Mouse (Mus musculus): Measurements from ENCODE around the gene Gm20458. TPM values are rescaled to one million over a fixed set of nuclear protein-coding genes. Genes with fewer than 3 reads are reported as not detected.

Gm20458 gene
- polyA plus RNA-seq, 1 experiment from 2014 or later = 3.0 TPM

DNA sequence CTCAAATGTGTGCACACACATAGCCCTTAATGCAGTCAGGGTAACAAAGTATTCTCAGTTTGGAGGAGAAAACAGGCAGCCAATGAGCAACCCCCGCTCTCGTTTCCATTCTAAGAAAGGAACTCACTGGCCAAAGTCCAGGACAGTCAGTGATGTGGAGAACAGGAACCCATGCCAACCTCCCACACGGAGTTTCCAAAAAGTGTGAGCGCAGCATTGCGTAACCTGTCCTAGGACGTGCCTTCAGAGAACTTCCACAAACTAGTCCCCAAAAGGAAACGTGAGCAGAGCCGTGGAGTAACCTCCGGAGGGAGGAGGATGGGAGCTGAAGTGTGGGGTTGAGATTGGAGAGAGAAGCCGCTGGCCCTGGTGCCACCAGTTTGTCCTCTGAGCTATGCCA is 5.9 kb upstream of the Gm20458 start:
- Histone ChIP-seq H3K27ac (ENCODE audit: low read depth, low read length) (no peak overlapping the region), H3K36me3 (ENCODE audit: control insufficient read depth, insufficient read depth, low read length) (no peaks in the 10 kb centered on the region), H3K4me1 (ENCODE audit: control insufficient read depth, insufficient read depth, low read length) (no peaks in the 10 kb centered on the region), H3K9me3 (ENCODE audit: control insufficient read depth, low read length) (no peaks in the 10 kb centered on the region), H3K9ac (replicated peaks; ENCODE audit: low read depth, low read length) (no peak overlapping the region), H3K27me3 (ENCODE audit: control insufficient read depth, insufficient read depth, low read length) (no peaks in the 10 kb centered on the region), H3K4me3 (ENCODE audit: low read depth, low read length) (no peak overlapping the region), H3K4me2 (ENCODE audit: low read depth, low read length) (no peak overlapping the region)
- ATAC-seq (ENCODE audit: low read depth) = no peak
- 83% methylated on average over 10 of the region's 10 CpGs for WGBS

DNA sequence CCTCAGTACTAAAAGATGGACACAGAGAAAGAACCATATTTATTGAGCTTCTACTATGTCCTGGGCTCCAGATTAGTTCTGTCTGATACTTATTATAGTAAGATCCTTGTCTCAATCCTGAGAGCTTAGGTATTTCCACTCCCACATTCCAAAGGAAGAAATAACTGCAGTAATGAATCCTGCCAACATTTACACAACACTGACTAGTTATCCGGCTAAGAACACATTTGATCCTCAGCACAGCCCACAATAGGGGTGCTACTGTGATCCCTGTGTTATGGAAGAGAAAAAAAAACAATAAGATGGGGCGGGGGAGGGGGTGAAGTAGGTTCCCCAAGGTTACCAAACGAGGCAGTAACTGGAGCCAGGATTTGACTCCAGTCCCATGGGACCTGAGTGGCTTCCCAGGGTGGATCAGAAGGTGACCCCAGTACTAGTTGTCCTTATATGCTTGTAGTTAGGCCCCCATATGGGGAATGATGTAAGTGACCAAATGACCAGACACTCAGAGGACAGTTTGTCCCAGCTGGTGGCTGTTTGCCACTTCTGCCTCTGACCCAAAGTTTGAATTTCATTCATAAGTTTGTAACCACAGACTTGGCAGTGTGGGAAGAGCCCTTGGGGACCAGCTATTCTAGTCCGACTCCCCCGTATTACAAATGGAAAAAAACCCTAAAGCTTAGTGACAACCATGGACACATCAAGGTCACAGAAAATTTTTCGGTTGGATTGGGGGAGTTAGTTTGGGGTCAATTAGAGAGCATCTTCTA is 5.2 kb upstream of the Gm20458 start:
- no peak overlapping the region for H3K4me2 ChIP-seq (ENCODE audit: low read depth, low read length)
- H3K4me1 ChIP-seq (ENCODE audit: control insufficient read depth, insufficient read depth, low read length) = no peaks in the 10 kb centered on the region
- ATAC-seq (ENCODE audit: low read depth) = no peak
- no peaks in the 10 kb centered on the region for H3K27me3 ChIP-seq (ENCODE audit: control insufficient read depth, insufficient read depth, low read length)
- H3K4me3 ChIP-seq (ENCODE audit: low read depth, low read length) = no peak overlapping the region
- no peaks in the 10 kb centered on the region for H3K9me3 ChIP-seq (ENCODE audit: control insufficient read depth, low read length)
- WGBS = 75% methylated on average over 6 of the region's 6 CpGs
- H3K9ac ChIP-seq (replicated peaks; ENCODE audit: low read depth, low read length) = no peak overlapping the region
- no peaks in the 10 kb centered on the region for H3K36me3 ChIP-seq (ENCODE audit: control insufficient read depth, insufficient read depth, low read length)
- H3K27ac ChIP-seq (ENCODE audit: low read depth, low read length) = no peak overlapping the region

DNA sequence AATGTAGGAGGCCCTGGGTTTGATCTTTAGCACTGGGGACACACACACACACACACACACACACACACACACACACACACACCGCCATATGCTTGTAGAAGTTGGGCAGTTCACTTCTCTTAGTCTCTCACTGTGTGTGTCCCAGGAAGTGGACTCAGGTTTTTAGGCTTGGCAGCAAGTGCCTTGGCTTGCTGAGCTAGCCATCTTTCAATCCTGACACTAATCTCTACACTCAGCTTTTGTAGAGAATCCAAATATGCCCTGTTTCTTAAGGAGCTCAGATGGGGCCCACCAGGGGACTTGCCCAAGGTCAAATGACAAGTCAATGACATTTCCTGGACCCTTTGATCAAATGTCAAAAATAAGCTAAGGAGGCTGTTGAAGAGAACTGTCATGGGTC is 4.4 kb upstream of the Gm20458 start:
- Histone ChIP-seq H3K4me2 (ENCODE audit: low read depth, low read length) (peak overlapping the region; percentile 18; the same call in 1 of the 2 replicates), H3K9me3 (ENCODE audit: control insufficient read depth, low read length) (no peaks in the 10 kb centered on the region), H3K4me1 (ENCODE audit: control insufficient read depth, insufficient read depth, low read length) (no peaks in the 10 kb centered on the region), H3K27me3 (ENCODE audit: control insufficient read depth, insufficient read depth, low read length) (no peaks in the 10 kb centered on the region), H3K9ac (replicated peaks; ENCODE audit: low read depth, low read length) (no peak overlapping the region), H3K27ac (ENCODE audit: low read depth, low read length) (no peak overlapping the region), H3K36me3 (ENCODE audit: control insufficient read depth, insufficient read depth, low read length) (no peaks in the 10 kb centered on the region), H3K4me3 (ENCODE audit: low read depth, low read length) (no peak overlapping the region)
- no peak for ATAC-seq (ENCODE audit: low read depth)
- 90% methylated on average over 1 of the region's 1 CpGs for WGBS

DNA sequence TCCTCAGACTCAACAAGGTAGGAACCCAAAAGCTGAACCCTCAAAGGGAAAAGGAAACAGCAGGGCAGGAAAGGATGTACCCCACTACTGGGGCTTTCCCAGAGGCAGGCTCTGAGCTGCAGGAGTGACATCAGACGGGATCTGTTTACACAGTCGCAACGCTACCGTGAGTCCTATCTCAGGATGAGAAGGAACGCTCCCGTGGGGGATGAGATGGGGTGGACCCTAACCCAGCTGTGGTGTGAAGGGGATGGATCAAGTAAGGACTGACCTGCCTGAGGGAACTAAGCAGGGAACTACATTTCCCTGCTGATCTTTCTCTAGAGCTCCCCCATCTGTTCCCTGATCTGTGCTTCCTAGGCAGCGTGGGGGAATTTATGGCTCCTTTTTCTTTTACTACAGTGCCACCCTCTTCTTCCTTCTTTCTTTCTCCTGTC is 3.9 kb upstream of the Gm20458 start, which contains the start of gene Sys1:
TSS of gene Sys1 (plus strand) at position 101 of the 437 bp plus-strand sequence.
- H3K27ac ChIP-seq (ENCODE audit: low read depth, low read length) = no peak within 1 kb of the TSS

DNA sequence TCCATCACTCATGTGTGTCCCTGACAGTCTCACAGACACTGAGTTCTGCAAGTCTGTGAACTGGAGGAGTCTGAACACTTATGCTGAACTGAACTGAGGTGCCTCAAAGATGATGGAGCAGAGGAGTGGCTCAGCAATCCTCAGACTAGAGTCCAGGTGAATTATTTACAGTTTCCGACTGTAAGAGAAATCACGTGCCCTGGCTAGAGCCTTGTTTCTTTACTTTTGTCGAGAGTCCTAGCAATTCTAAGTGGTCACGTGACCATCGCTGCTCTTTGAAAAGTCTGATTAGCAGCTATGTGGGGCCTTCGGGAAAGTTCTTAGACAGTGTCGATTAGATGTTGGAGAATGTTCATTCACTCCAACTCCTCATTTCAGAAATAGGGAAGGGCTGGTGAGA is 2.8 kb upstream of the Gm20458 start:
- H3K9me3 ChIP-seq (ENCODE audit: control insufficient read depth, low read length) = no peaks in the 10 kb centered on the region
- no peak overlapping the region for H3K4me3 ChIP-seq (ENCODE audit: low read depth, low read length)
- H3K36me3 ChIP-seq (ENCODE audit: control insufficient read depth, insufficient read depth, low read length) = no peaks in the 10 kb centered on the region
- no peak overlapping the region for H3K4me2 ChIP-seq (ENCODE audit: low read depth, low read length)
- 54% methylated on average over 7 of the region's 7 CpGs for WGBS
- H3K27ac ChIP-seq (ENCODE audit: low read depth, low read length) = no peak overlapping the region
- no peak for ATAC-seq (ENCODE audit: low read depth)
- no peak overlapping the region for H3K9ac ChIP-seq (replicated peaks; ENCODE audit: low read depth, low read length)
- no peaks in the 10 kb centered on the region for H3K27me3 ChIP-seq (ENCODE audit: control insufficient read depth, insufficient read depth, low read length)
- peaks cover 10% of the 10 kb centered on the region for H3K4me1 ChIP-seq (ENCODE audit: control insufficient read depth, insufficient read depth, low read length)

More for the DNA sequence above, 3.9 kb upstream of the Gm20458 start, which contains the start of gene Sys1:
- WGBS = under 1% methylated on average over 7 of the region's 7 CpGs
- H3K27me3 ChIP-seq (ENCODE audit: control insufficient read depth, insufficient read depth, low read length) = no peaks in the 10 kb centered on the region
- no peak for ATAC-seq (ENCODE audit: low read depth)
- no peaks in the 10 kb centered on the region for H3K36me3 ChIP-seq (ENCODE audit: control insufficient read depth, insufficient read depth, low read length)
- peaks cover 4% of the 10 kb centered on the region for H3K4me1 ChIP-seq (ENCODE audit: control insufficient read depth, insufficient read depth, low read length)
- peak within 1 kb of the TSS; percentile 18; the same call in 1 of the 2 replicates for H3K4me2 ChIP-seq (ENCODE audit: low read depth, low read length)
- no peak within 1 kb of the TSS for H3K4me3 ChIP-seq (ENCODE audit: low read depth, low read length)
- H3K9me3 ChIP-seq (ENCODE audit: control insufficient read depth, low read length) = no peaks in the 10 kb centered on the region
- H3K9ac ChIP-seq (replicated peaks; ENCODE audit: low read depth, low read length) = peak within 1 kb of the TSS; percentile 34

DNA sequence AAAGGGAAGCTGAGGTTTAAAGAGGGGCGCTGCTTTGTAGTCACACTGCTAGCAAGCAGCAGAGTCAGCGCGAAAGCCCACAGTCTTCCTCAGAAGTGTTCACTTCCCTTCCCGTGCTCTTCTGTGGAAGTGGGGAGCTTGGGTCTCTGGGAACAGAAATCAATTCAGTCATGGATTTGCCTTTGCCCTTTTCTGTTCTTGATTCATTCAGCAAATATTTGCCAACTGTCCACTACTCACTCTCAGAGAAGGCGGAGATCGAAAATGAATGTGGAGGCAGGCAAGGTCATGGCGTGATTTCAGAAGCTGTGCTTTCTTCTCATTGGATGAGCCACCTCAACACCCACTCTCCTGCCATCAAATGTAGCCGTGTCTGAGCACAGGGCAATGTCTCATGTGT is 2.2 kb upstream of the Gm20458 start:
- Histone ChIP-seq H3K9ac (replicated peaks; ENCODE audit: low read depth, low read length) (no peak overlapping the region), H3K27me3 (ENCODE audit: control insufficient read depth, insufficient read depth, low read length) (no peaks in the 10 kb centered on the region), H3K9me3 (ENCODE audit: control insufficient read depth, low read length) (no peaks in the 10 kb centered on the region), H3K4me1 (ENCODE audit: control insufficient read depth, insufficient read depth, low read length) (peaks cover 10% of the 10 kb centered on the region), H3K27ac (ENCODE audit: low read depth, low read length) (no peak overlapping the region), H3K4me2 (ENCODE audit: low read depth, low read length) (no peak overlapping the region), H3K4me3 (ENCODE audit: low read depth, low read length) (no peak overlapping the region), H3K36me3 (ENCODE audit: control insufficient read depth, insufficient read depth, low read length) (no peaks in the 10 kb centered on the region)
- no peak for ATAC-seq (ENCODE audit: low read depth)
- WGBS = 90% methylated on average over 8 of the region's 8 CpGs

DNA sequence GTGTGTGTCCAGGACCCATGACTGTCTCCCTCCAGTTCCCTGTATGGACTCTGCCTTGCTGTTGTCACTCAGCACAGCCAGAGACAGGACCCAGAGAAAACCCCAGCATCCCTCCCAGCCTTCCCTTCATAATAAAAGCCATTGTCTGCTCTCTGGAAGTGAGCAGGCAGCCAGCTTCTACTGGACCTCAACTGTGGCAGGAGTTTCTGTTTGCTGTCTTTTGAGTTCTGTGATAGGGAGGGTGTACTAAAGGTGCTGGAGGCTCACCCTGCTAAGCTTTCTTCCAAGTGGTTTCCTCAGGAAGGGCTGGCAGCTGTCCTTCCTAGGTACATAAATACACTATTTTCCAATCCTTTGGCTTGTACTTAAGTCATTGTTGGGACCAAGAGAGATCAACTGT is 4.4 kb downstream of the Gm20458 start:
- Histone ChIP-seq H3K27ac (ENCODE audit: low read depth, low read length) (no peak overlapping the region), H3K9me3 (ENCODE audit: control insufficient read depth, low read length) (no peaks in the 10 kb centered on the region), H3K4me2 (ENCODE audit: low read depth, low read length) (no peak overlapping the region), H3K36me3 (ENCODE audit: control insufficient read depth, insufficient read depth, low read length) (peaks cover 21% of the 10 kb centered on the region; the same call in 1 of the 2 replicates), H3K4me1 (ENCODE audit: control insufficient read depth, insufficient read depth, low read length) (peaks cover 10% of the 10 kb centered on the region), H3K9ac (replicated peaks; ENCODE audit: low read depth, low read length) (no peak overlapping the region), H3K4me3 (ENCODE audit: low read depth, low read length) (no peak overlapping the region), H3K27me3 (ENCODE audit: control insufficient read depth, insufficient read depth, low read length) (no peaks in the 10 kb centered on the region)
- ATAC-seq (ENCODE audit: low read depth) = no peak

DNA sequence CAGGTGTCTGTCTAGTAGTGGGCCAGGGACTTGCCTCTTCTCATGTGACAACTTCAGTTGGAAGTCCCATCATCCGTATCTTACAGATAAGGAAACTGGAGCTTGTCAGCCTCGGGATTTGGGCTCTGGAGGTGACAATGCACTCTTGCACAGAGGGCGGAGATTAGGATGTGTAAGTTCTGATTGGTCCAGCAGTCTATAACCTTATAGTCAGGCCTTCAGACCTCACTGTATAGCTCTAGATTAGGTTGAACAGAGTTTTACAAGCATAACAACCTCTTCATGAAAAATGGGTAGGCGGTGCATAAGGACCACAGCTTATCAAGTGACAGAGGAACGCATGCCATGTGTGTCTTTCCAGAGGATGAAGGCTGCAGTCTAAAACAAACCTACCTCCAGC is 6.0 kb downstream of the Gm20458 start:
- H3K36me3 ChIP-seq (ENCODE audit: control insufficient read depth, insufficient read depth, low read length) = peaks cover 21% of the 10 kb centered on the region; the same call in 1 of the 2 replicates
- no peak overlapping the region for H3K9ac ChIP-seq (replicated peaks; ENCODE audit: low read depth, low read length)
- H3K27ac ChIP-seq (ENCODE audit: low read depth, low read length) = no peak overlapping the region
- no peaks in the 10 kb centered on the region for H3K27me3 ChIP-seq (ENCODE audit: control insufficient read depth, insufficient read depth, low read length)
- H3K9me3 ChIP-seq (ENCODE audit: control insufficient read depth, low read length) = no peaks in the 10 kb centered on the region
- ATAC-seq (ENCODE audit: low read depth) = no peak
- H3K4me1 ChIP-seq (ENCODE audit: control insufficient read depth, insufficient read depth, low read length) = peaks cover 7% of the 10 kb centered on the region
- WGBS = 90% methylated on average over 5 of the region's 5 CpGs
- no peak overlapping the region for H3K4me2 ChIP-seq (ENCODE audit: low read depth, low read length)
- H3K4me3 ChIP-seq (ENCODE audit: low read depth, low read length) = no peak overlapping the region

DNA sequence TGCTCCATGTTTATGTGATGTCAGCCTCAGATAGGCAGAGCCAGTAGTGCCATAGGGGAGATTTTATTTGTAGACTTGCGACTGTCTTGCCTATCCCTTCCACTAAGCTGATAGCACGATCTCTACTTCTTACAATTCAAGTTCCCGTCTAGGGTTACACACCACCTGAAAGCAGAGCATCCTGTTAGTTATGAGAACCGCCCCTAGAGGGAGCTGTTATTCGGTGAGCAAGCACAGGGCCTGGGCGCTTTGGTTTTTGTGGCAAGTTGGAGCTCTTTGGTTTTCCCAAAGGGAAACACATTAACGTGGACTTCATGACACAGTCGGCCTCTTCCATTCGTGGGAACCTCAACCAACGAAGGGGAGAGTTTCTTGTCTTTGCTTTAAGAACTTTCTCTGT is 9.5 kb downstream of the Gm20458 start:
- H3K4me3 ChIP-seq (ENCODE audit: low read depth, low read length) = no peak overlapping the region
- no peak overlapping the region for H3K9ac ChIP-seq (replicated peaks; ENCODE audit: low read depth, low read length)
- peaks cover 24% of the 10 kb centered on the region for H3K36me3 ChIP-seq (ENCODE audit: control insufficient read depth, insufficient read depth, low read length)
- 31% methylated on average over 10 of the region's 10 CpGs for WGBS
- no peaks in the 10 kb centered on the region for H3K4me1 ChIP-seq (ENCODE audit: control insufficient read depth, insufficient read depth, low read length)
- ATAC-seq (ENCODE audit: low read depth) = no peak
- no peaks in the 10 kb centered on the region for H3K27me3 ChIP-seq (ENCODE audit: control insufficient read depth, insufficient read depth, low read length)
- H3K4me2 ChIP-seq (ENCODE audit: low read depth, low read length) = no peak overlapping the region
- no peak overlapping the region for H3K27ac ChIP-seq (ENCODE audit: low read depth, low read length)
- H3K9me3 ChIP-seq (ENCODE audit: control insufficient read depth, low read length) = no peaks in the 10 kb centered on the region

Data from neural tube, embryonic 14.5 days (tissue).